Mouse (Mus musculus) CD4-positive, CD25-positive, alpha-beta regulatory T cell, adult 9 weeks (primary cell): ENCODE measurements around the gene Limd2. TPM values are rescaled to one million over a fixed set of nuclear protein-coding genes. Genes with fewer than 3 reads are reported as not detected.

Source experiments
- polyA plus RNA-seq: library from polyadenylated mRNA; unstranded; fragments of 100-300 nt; shearing (Covaris generic); gene quantifications from one replicate; pipeline ENCODE4 v1.2.1, GENCODE M21; 2017

The Limd2 gene
- 784 TPM for polyA plus RNA-seq

GRCm38 (mm10) chr11:106160841-106161721 is at the start of gene Limd2, which contains the start of gene Gm10840:
TSS of gene Limd2 (minus strand) at chr11:106160860.
TSS of gene Gm10840 (plus strand) at chr11:106160850.

GRCm38 (mm10) chr11:106202123-106202465 is 41.4 kb upstream of the Limd2 start, which contains the start of gene Strada:
TSS of gene Strada (minus strand) at chr11:106202168.

Other genes starting within 250 kb of the Limd2 start
- gene Cyb561, start 207.5 kb downstream of the Limd2 start, polyA plus RNA-seq: 0.88 TPM
- not detected for gene Ace, start 192.9 kb downstream of the Limd2 start, polyA plus RNA-seq
- gene Ace3, start 166.2 kb downstream of the Limd2 start, polyA plus RNA-seq: not detected
- 0.14 TPM for gene Kcnh6, start 152.7 kb downstream of the Limd2 start, polyA plus RNA-seq
- gene Dcaf7, start 124.0 kb downstream of the Limd2 start, polyA plus RNA-seq: 67.4 TPM
- 16.8 TPM for gene Taco1, start 94.8 kb downstream of the Limd2 start, polyA plus RNA-seq
- gene Map3k3, start 76.2 kb downstream of the Limd2 start, polyA plus RNA-seq: 15.1 TPM
- 1.4 TPM for gene Gm10840, start within 50 bp of the Limd2 start, polyA plus RNA-seq
- 42.8 TPM for gene Strada, start 41.3 kb upstream of the Limd2 start, polyA plus RNA-seq
- 129 TPM for gene Ccdc47, start 55.5 kb upstream of the Limd2 start, polyA plus RNA-seq
- gene Ddx42, start 56.1 kb upstream of the Limd2 start, polyA plus RNA-seq: 67.6 TPM
- gene Ftsj3, start 95.2 kb upstream of the Limd2 start, polyA plus RNA-seq: 86.8 TPM
- 202 TPM for gene Psmc5, start 95.3 kb upstream of the Limd2 start, polyA plus RNA-seq
- gene Smarcd2, start 112.1 kb upstream of the Limd2 start, polyA plus RNA-seq: 9.2 TPM
- gene Tcam1, start 115.8 kb upstream of the Limd2 start, polyA plus RNA-seq: 0.17 TPM
- gene Gh, start 141.0 kb upstream of the Limd2 start, polyA plus RNA-seq: not detected
- 40.6 TPM for gene Cd79b, start 153.9 kb upstream of the Limd2 start, polyA plus RNA-seq
- not detected for gene Scn4a, start 192.4 kb upstream of the Limd2 start, polyA plus RNA-seq
- 0.36 TPM for gene Prr29, start 204.6 kb upstream of the Limd2 start, polyA plus RNA-seq
- 126 TPM for gene Icam2, start 227.2 kb upstream of the Limd2 start, polyA plus RNA-seq